Mouse (Mus musculus) neural tube, embryonic 11.5 days (tissue): ENCODE results near the gene Gpat3. TPM values are rescaled to one million over a fixed set of nuclear protein-coding genes. Genes with fewer than 3 reads are reported as not detected.

Experiments used
- ATAC-seq: fragments of 200-750 bp; cut with Nextera tagmentation; 2 replicates; pipeline ENCODE4 v1.8.0; 2017; ENCODE audit warnings: moderate number of reproducible peaks, mild to moderate bottlenecking, moderate TSS enrichment, moderate library complexity; ENCODE audit not compliant: insufficient read depth, low FRiP score, low TSS enrichment
- DNase-seq: peaks from one replicate; pipeline ENCODE4 v3.0.0-alpha.2; 2015; ENCODE audit warnings: low spot score
- H3K27ac ChIP-seq: fragments of 300-500 bp; sonication (generic); 2 replicates; pipeline ENCODE4 v1.5.1; 2014; ENCODE audit warnings: low read depth, mild to moderate bottlenecking, low read length
- H3K27me3 ChIP-seq: fragments of 300-500 bp; sonication (generic); 2 replicates; pipeline ENCODE4 v1.6.1; 2014; ENCODE audit warnings: mild to moderate bottlenecking, low read length, mixed read lengths; ENCODE audit not compliant: control insufficient read depth, insufficient read depth
- H3K36me3 ChIP-seq: fragments of 300-500 bp; sonication (generic); 2 replicates; pipeline ENCODE4 v1.6.1; 2014; ENCODE audit warnings: mild to moderate bottlenecking, low read length, moderate library complexity, mixed read lengths; ENCODE audit not compliant: control insufficient read depth, insufficient read depth
- H3K4me1 ChIP-seq: fragments of 300-500 bp; sonication (generic); 2 replicates; pipeline ENCODE4 v1.6.1; 2014; ENCODE audit warnings: low read length, mixed read lengths; ENCODE audit not compliant: control insufficient read depth, insufficient read depth
- H3K4me2 ChIP-seq: fragments of 300-500 bp; sonication (generic); 2 replicates; pipeline ENCODE4 v1.6.1; 2014; ENCODE audit warnings: low read depth, mild to moderate bottlenecking, moderate library complexity
- H3K4me3 ChIP-seq: fragments of 300-500 bp; sonication (generic); 2 replicates; pipeline ENCODE4 v1.5.1; 2014; ENCODE audit warnings: low read depth, low read length
- H3K9ac ChIP-seq: fragments of 300-500 bp; sonication (generic); 2 replicates; pipeline ENCODE4 v1.6.1; 2014; ENCODE audit warnings: mild to moderate bottlenecking, low read length
- H3K9me3 ChIP-seq: fragments of 300-500 bp; sonication (generic); 2 replicates; pipeline ENCODE4 v1.6.1; 2016; ENCODE audit warnings: low read length; ENCODE audit not compliant: control insufficient read depth
- WGBS: fragments of 180-500 bp; shearing (Covaris S2); extraction: QIAGEN DNeasy Blood & Tissue Kit; methylation state at CpG from one replicate; pipeline ENCODE4 v1.1.7; 2014; 5-methylcytosine and 5-hydroxymethylcytosine counted together
- polyA plus RNA-seq: library from polyadenylated mRNA; unstranded; fragments of >200 nt; fragmentation: Nextera tagmentation; extraction: Ambion mirVana; gene quantifications from 2 replicates; pipeline ENCODE4 v1.2.1, GENCODE M21; 2014

Gene Gpat3
- polyA plus RNA-seq, 1 experiment from 2014 or later, result 1.2 TPM

- DNase-seq (no peak), ATAC-seq (no peak)
- Histone ChIP-seq H3K4me3 (no peak overlapping the region), H3K9ac (no peak overlapping the region), H3K4me1 (no peaks in the 10 kb centered on the region), H3K36me3 (no peaks in the 10 kb centered on the region), H3K4me2 (no peak overlapping the region), H3K9me3 (no peaks in the 10 kb centered on the region), H3K27ac (no peak overlapping the region), H3K27me3 (no peaks in the 10 kb centered on the region)
- WGBS, result 75% methylated on average over 4 of the region's 4 CpGs
Observed at GRCm38 (mm10) chr5:100869197-100869895, 23.8 kb downstream of the Gpat3 start.

- no peaks in the 10 kb centered on the region for H3K27me3 ChIP-seq
- H3K4me2 ChIP-seq, result no peak overlapping the region
- H3K9me3 ChIP-seq, result no peaks in the 10 kb centered on the region
- WGBS, result 89% methylated on average over 8 of the region's 8 CpGs
- no peak overlapping the region for H3K4me3 ChIP-seq
- no peak overlapping the region for H3K27ac ChIP-seq
- ATAC-seq (no peak), DNase-seq (no peak)
- H3K4me1 ChIP-seq, result no peaks in the 10 kb centered on the region
- H3K36me3 ChIP-seq, result no peaks in the 10 kb centered on the region
- no peak overlapping the region for H3K9ac ChIP-seq
Observed at GRCm38 (mm10) chr5:100871987-100872386, 26.5 kb downstream of the Gpat3 start.

- no peaks in the 10 kb centered on the region for H3K27me3 ChIP-seq
- no peak overlapping the region for H3K4me2 ChIP-seq
- no peak overlapping the region for H3K27ac ChIP-seq
- ATAC-seq (no peak), DNase-seq (no peak)
- WGBS, result 79% methylated on average over 7 of the region's 7 CpGs
- H3K4me3 ChIP-seq, result no peak overlapping the region
- no peak overlapping the region for H3K9ac ChIP-seq
- no peaks in the 10 kb centered on the region for H3K9me3 ChIP-seq
- H3K36me3 ChIP-seq, result no peaks in the 10 kb centered on the region
- H3K4me1 ChIP-seq, result no peaks in the 10 kb centered on the region
Observed at GRCm38 (mm10) chr5:100874721-100875120, 29.2 kb downstream of the Gpat3 start.

- no peak for DNase-seq
- Histone ChIP-seq H3K9me3 (no peaks in the 10 kb centered on the region), H3K9ac (no peak overlapping the region), H3K4me1 (no peaks in the 10 kb centered on the region), H3K27ac (no peak overlapping the region), H3K27me3 (no peaks in the 10 kb centered on the region), H3K36me3 (no peaks in the 10 kb centered on the region), H3K4me3 (no peak overlapping the region), H3K4me2 (no peak overlapping the region)
- WGBS, result 86% methylated on average over 10 of the region's 10 CpGs
- no peak for ATAC-seq
Observed at GRCm38 (mm10) chr5:100875180-100875579, 29.7 kb downstream of the Gpat3 start.

- Histone ChIP-seq H3K9me3 (no peaks in the 10 kb centered on the region), H3K4me1 (no peaks in the 10 kb centered on the region), H3K27ac (no peak overlapping the region), H3K4me2 (no peak overlapping the region), H3K27me3 (no peaks in the 10 kb centered on the region), H3K4me3 (no peak overlapping the region), H3K9ac (no peak overlapping the region), H3K36me3 (no peaks in the 10 kb centered on the region)
- DNase-seq, result no peak
- no peak for ATAC-seq
Observed at GRCm38 (mm10) chr5:100877021-100877420, 31.5 kb downstream of the Gpat3 start.

GRCm38 (mm10) chr5:100885216-100885615 is 39.7 kb downstream of the Gpat3 start:
- H3K27me3 ChIP-seq, result no peaks in the 10 kb centered on the region
- H3K4me2 ChIP-seq, result no peak overlapping the region
- H3K4me1 ChIP-seq, result no peaks in the 10 kb centered on the region
- WGBS, result 82% methylated on average over 6 of the region's 6 CpGs
- no peaks in the 10 kb centered on the region for H3K36me3 ChIP-seq
- H3K9ac ChIP-seq, result no peak overlapping the region
- H3K9me3 ChIP-seq, result no peaks in the 10 kb centered on the region
- no peak for DNase-seq
- ATAC-seq, result no peak
- H3K4me3 ChIP-seq, result no peak overlapping the region
- no peak overlapping the region for H3K27ac ChIP-seq

- Histone ChIP-seq H3K27me3 (no peaks in the 10 kb centered on the region), H3K4me3 (no peak overlapping the region), H3K36me3 (no peaks in the 10 kb centered on the region), H3K9me3 (no peaks in the 10 kb centered on the region), H3K4me2 (no peak overlapping the region), H3K9ac (no peak overlapping the region), H3K4me1 (no peaks in the 10 kb centered on the region), H3K27ac (no peak overlapping the region)
- DNase-seq (no peak), ATAC-seq (no peak)
- 87% methylated on average over 7 of the region's 7 CpGs for WGBS
Observed at GRCm38 (mm10) chr5:100886331-100886988, 40.9 kb downstream of the Gpat3 start.

- H3K27me3 ChIP-seq, result no peaks in the 10 kb centered on the region
- H3K27ac ChIP-seq, result no peak overlapping the region
- no peak overlapping the region for H3K9ac ChIP-seq
- no peaks in the 10 kb centered on the region for H3K36me3 ChIP-seq
- no peaks in the 10 kb centered on the region for H3K4me1 ChIP-seq
- ATAC-seq (no peak), DNase-seq (no peak)
- 81% methylated on average over 10 of the region's 10 CpGs for WGBS
- no peak overlapping the region for H3K4me3 ChIP-seq
- H3K4me2 ChIP-seq, result no peak overlapping the region
- no peaks in the 10 kb centered on the region for H3K9me3 ChIP-seq
Observed at GRCm38 (mm10) chr5:100896199-100896598, 50.7 kb downstream of the Gpat3 start.
